Mouse (Mus musculus) C2C12 (cell line): ENCODE results near the gene Hpcal1.
"Not testable (repeated sequence)": the region's sequence is repeated elsewhere in the genome, so short reads cannot be mapped to it uniquely, and the experiment has no call there.

Experiments
- CEBPB ChIP-seq: IDR thresholded peaks from one replicate; pipeline ENCODE4 v1.6.1; 2011; ENCODE audit warnings: low read depth, mild to moderate bottlenecking, control low read depth, moderate library complexity
- CTCF ChIP-seq: IDR thresholded peaks from one replicate; pipeline ENCODE4 v1.5.1; 2011; ENCODE audit not compliant: control insufficient read depth, insufficient read depth, insufficient read length
- MAX ChIP-seq: IDR thresholded peaks from one replicate; pipeline ENCODE4 v1.6.1; 2011; ENCODE audit warnings: mild to moderate bottlenecking, control low read depth
- MYOD1 ChIP-seq: IDR thresholded peaks from one replicate; pipeline ENCODE4 v1.6.1; 2011; ENCODE audit warnings: low read depth; ENCODE audit not compliant: control insufficient read depth, insufficient read length
- MYOG ChIP-seq: IDR thresholded peaks from one replicate; pipeline ENCODE4 v1.6.1; 2011; ENCODE audit not compliant: control insufficient read depth, insufficient read length; ENCODE audit errors: extremely low read depth
- USF1 ChIP-seq: IDR thresholded peaks from one replicate; pipeline ENCODE4 v1.6.1; 2011; ENCODE audit warnings: low read depth, mild to moderate bottlenecking, control low read depth, moderate library complexity

GRCm38 (mm10) chr12:17774842-17775241, 84.2 kb downstream of the Hpcal1 start:
- TF ChIP-seq CTCF, MYOD1, MYOG, MAX, USF1, CEBPB: not testable (repeated sequence)
